Mouse (Mus musculus) brain, adult 2 months (tissue): ENCODE measurements around the gene Tgm3.

Experiments used
- DNase-seq: peaks from one replicate; pipeline ENCODE4 v3.0.0; 2011; ENCODE audit warnings: low read depth, low spot score

The Tgm3 gene

GRCm38 (mm10) chr2:130012026-130012425, at the start of gene Tgm3:
TSS of gene Tgm3 (plus strand) at chr2:130012349.
- DNase-seq: no peak

GRCm38 (mm10) chr2:129980608-129981007, 31.5 kb upstream of the Tgm3 start:
- DNase-seq: no peak

- peak; percentile 58 for DNase-seq
These were observed 24.6 kb upstream of the Tgm3 start for GRCm38 (mm10) chr2:129987527-129988045.

GRCm38 (mm10) chr2:129989646-129990045, 22.5 kb upstream of the Tgm3 start:
- DNase-seq: peak; percentile 63

- DNase-seq: no peak
These were observed 17.7 kb upstream of the Tgm3 start for GRCm38 (mm10) chr2:129994468-129994867.

- peak; percentile 91 for DNase-seq
These were observed 13.7 kb upstream of the Tgm3 start for GRCm38 (mm10) chr2:129998476-129998875.

GRCm38 (mm10) chr2:129999296-129999695, 12.9 kb upstream of the Tgm3 start:
- DNase-seq: peak; percentile 68

GRCm38 (mm10) chr2:130000601-130001000, 11.5 kb upstream of the Tgm3 start:
- DNase-seq: peak; percentile 69

GRCm38 (mm10) chr2:130004046-130004445, 8.1 kb upstream of the Tgm3 start:
- peak; percentile 33 for DNase-seq

- DNase-seq: no peak
These were observed 2.8 kb upstream of the Tgm3 start for GRCm38 (mm10) chr2:130009371-130009770.

GRCm38 (mm10) chr2:130013646-130014045, 1.5 kb downstream of the Tgm3 start:
- no peak for DNase-seq

- no peak for DNase-seq
These were observed 3.0 kb downstream of the Tgm3 start for GRCm38 (mm10) chr2:130015196-130015595.

- no peak for DNase-seq
These were observed 5.9 kb downstream of the Tgm3 start for GRCm38 (mm10) chr2:130018084-130018483.

- DNase-seq: no peak
These were observed 15.7 kb downstream of the Tgm3 start for GRCm38 (mm10) chr2:130027890-130028289.

- no peak for DNase-seq
These were observed 17.7 kb downstream of the Tgm3 start for GRCm38 (mm10) chr2:130029826-130030225.

- DNase-seq: peak; percentile 40
These were observed 20.5 kb downstream of the Tgm3 start for GRCm38 (mm10) chr2:130032661-130033060.

GRCm38 (mm10) chr2:130036846-130037245, 24.7 kb downstream of the Tgm3 start:
- peak; percentile 51 for DNase-seq

- peak; percentile 66 for DNase-seq
These were observed 26.8 kb downstream of the Tgm3 start for GRCm38 (mm10) chr2:130038971-130039370.

GRCm38 (mm10) chr2:130040190-130040886, 28.2 kb downstream of the Tgm3 start:
- peak; percentile 50 for DNase-seq

GRCm38 (mm10) chr2:130043835-130044234, 31.7 kb downstream of the Tgm3 start:
- no peak for DNase-seq

- no peak for DNase-seq
These were observed 35.8 kb downstream of the Tgm3 start for GRCm38 (mm10) chr2:130047923-130048440.

GRCm38 (mm10) chr2:130048792-130049191, 36.6 kb downstream of the Tgm3 start:
- DNase-seq: no peak

GRCm38 (mm10) chr2:130058149-130058548, 46.0 kb downstream of the Tgm3 start:
- peak; percentile 81 for DNase-seq
